Mouse (Mus musculus) right cerebral cortex, postnatal 4 days (tissue): ENCODE measurements around the gene Agap1.

Experiments used
- DNase-seq: peaks from one replicate; pipeline ENCODE4 v3.0.0-alpha.2; 2022

The Agap1 gene

GRCm38 (mm10) chr1:89550061-89550869 is 95.7 kb downstream of the Agap1 start:
- DNase-seq = peak; percentile 49

DNA sequence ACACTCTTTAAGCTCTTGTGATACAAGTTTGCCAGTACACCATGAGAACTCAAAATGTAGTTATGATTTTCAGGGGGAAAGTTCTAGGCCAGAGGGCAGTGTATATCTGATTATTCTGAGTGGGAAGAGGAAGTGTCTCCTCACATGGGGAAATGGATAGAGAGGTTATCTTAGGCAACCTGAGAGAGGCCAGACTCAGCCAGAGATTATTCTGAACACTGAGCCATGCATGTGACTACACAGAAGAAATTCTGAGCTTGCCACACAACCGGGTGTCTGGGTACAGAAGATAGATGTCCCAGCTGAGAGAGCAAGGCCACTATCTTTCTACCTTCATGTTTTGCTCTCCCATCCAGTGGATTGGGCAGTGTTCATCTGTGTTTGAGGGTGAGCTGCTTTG is 97.9 kb downstream of the Agap1 start:
- DNase-seq = no peak

GRCm38 (mm10) chr1:89553791-89554190 is 99.2 kb downstream of the Agap1 start:
- DNase-seq = no peak

GRCm38 (mm10) chr1:89554969-89555856 is 100.6 kb downstream of the Agap1 start:
- no peak for DNase-seq

DNA sequence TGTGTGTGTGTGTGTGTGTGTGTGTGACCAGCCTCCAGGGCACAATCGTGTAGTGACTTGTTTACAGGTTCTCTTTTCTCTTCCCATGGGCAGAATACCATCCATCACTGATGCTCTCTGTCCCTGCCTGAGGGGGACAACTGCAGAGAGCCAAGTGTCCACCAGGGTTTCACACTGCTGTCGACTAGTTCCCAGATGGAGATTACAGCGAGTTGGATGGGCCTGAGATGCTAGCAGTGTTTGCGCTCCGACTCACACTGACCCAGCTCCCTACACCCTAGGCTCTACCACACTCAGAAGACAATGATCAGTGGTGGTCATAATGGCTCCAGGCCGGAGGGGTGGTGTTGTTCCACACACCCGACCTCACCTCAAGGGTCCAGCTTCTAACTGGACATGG is 101.4 kb downstream of the Agap1 start:
- no peak for DNase-seq

GRCm38 (mm10) chr1:89557401-89557800 is 102.8 kb downstream of the Agap1 start:
- no peak for DNase-seq

- no peak for DNase-seq
Observed at GRCm38 (mm10) chr1:89558080-89558479, 103.5 kb downstream of the Agap1 start.

GRCm38 (mm10) chr1:89563399-89563798 is 108.8 kb downstream of the Agap1 start:
- no peak for DNase-seq

GRCm38 (mm10) chr1:89566578-89567488 is 112.2 kb downstream of the Agap1 start:
- no peak for DNase-seq

DNA sequence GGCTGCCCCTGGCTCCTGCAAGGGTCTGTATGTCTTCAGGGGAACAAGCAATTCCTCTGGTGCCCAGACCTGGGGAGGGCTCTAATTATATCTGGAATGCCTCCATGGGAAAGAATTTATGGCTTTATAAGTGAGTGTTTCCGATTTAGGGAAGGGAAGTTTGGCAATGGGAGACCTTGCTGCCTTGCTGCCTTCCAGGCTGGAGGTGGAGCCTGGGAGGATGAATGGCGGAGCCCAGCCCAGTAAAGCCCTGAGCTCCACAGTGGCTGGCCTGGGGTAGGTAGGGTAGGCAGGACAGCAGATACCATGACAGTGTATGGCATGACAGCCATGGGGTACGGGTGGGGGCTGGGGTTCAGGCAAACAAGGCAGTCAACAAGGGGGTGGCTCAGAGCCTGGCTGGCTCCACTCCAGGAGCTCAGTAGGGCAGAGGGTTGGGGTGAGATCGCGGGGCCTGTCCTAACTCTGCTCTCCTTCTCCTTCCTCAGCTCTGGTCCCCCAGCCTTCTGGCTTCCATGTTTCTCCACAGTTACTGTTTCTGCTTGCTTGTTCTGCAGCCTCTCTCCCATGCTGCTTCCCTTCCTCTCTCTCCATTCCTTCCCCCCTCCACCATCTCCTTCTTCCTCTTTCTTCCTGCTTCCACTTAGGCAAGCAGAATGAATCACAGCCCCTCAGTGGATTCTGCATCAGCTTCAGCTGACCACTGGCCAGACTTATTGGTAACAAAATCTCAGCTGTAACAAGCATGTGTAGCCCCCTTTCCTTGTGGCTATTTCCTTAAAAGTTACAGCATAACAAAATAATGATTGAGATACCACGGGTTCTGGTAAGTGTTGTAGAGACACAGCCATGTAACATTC is 114.2 kb downstream of the Agap1 start:
- no peak for DNase-seq

DNA sequence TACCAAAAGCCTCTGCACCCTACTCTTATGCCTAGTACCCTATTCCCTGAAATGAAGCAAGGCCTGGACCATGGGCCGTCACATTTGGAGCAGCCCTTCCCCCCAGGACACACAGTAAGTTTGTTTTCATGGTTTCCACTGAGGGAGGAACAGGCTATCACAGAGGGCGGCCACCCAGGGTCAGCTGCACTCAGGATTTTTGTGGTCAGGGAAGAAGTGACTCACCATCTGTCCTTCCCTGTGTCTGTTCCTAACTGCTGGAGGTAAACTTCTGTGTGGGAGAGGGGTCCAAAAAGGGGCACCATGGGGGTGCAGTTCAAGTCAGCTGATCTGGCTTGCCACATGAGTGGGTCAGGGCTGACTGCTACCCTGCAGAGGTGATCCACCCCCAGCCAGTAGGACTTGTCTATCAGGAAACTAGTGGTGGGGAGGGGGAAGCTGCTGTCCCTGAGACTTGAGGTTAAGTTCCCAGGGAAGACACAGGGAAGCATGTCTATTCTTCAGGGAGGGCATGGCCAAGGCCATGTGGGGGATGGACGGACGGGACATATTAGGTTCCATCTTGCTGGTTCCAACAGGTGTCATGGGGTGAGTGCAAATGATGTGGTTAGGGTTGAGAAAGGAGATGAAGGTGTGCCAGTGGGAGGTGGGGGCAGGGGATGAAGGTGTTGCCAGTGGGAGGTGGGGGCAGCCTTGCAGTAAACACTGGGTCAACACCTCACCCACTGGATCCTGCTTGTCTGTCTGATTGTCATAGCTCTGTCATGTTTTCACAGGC is 116.1 kb downstream of the Agap1 start:
- DNase-seq = no peak

DNA sequence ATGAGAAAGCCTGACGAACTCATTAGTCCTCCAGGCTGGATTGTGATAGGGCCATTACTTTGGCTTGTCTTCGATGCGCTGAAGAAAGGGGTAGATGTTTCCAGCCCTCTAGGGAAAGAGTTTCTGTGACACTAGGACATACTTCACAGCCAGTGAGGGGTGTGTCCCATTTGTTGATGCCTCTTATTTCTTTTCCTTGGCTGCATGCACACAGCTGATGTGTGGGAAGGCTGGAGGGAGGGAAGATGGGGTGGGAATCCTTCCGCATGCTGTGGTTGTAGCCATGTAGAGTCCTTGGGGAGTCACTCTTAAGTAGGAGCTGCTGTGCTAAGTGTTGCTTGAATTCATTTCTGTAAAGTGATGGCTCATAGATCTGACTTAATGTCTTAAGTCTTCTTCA is 118.9 kb downstream of the Agap1 start:
- DNase-seq = no peak

DNA sequence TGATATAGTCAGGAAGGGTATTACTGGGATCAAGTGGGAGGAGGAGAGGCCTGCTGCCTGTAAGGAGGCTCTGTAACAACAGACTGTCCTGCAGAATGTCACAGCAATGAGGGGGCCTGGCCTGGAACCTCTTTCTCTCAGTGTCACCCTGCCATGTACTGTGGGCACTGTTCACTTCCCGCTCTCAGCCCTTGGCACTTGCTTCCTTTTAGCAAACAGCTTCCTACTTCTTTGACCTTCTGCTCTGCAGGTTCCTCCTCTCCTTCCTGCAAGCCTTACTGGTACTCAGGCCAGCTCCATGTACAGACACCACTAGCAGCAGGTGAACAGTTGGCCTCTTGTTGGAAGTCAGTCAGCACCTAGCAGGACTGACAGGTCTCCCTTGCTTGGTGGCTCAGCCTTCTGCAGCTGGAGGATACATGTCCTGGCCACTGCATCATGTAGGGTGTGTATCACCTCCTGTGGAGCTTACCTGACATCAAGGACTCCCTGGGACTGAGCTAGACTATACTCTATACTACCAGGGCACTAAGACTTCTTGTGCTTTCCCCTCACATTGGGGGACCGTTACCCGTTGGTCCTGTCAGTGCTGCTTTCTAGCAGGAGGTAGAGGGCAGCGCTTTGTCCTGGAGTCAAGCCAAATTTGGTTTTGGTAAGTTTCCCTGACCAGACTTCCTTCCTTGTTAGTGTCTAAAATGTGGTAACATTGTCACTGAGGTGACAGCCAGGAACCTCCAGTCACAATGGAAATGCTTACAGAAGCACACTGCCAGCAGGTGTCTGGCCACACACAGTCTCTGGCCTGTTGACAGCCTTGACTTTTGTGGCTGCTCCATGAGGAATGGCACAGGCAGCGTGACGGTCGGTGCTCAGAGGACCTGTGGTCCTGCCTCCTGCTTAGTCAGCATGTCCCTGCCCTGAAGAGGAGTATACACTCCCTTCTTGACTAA is 120.6 kb downstream of the Agap1 start:
- DNase-seq = no peak

- DNase-seq = no peak
Observed at GRCm38 (mm10) chr1:89576174-89576890, 121.7 kb downstream of the Agap1 start.

- peak; percentile 52 for DNase-seq
Observed at GRCm38 (mm10) chr1:89576985-89577384, 122.4 kb downstream of the Agap1 start.

GRCm38 (mm10) chr1:89580031-89580998 is 125.7 kb downstream of the Agap1 start:
- DNase-seq = peak; percentile 86

DNA sequence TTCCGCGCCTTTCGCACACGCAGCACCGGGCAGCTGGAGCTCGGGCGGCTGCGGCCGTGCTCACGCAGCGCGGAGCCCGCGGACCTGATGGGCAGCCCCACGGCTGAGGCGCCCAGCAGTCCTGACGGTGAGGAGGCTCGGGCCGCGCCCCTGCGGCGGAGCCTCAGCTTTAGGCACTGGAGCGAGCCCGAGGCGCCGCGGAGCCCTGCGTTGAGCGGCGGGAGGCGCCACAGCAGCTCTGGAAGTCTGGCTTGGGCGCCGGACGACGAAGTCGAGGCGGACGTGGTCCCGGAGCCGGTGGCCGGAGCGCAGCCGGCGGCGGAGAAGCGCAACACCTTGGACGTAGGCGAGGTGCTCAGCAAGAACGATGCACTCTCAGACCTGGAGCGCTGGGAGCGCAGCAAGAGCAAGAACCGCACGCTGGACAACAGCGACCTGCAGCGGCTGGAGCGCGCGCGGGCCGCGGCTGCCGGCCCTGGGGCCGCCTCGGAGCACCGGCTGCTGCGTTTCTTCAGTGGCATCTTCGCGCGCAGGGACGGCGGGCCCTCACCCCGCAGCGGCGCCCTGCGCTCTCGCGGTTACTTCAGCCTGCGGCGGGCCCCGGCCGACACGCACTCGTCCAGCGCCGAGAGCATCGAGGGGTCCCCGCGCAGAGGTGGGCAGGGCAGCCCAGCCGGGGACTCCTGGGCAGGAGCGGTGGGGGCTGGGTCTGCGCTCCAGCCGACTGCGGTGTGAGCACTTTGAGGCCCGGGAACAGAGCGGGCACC is 126.6 kb downstream of the Agap1 start:
- peak; percentile 37 for DNase-seq
